Mouse (Mus musculus) stomach, postnatal 0 days (tissue): Measurements from ENCODE around the gene Hist2h4.

Experiments
- CTCF ChIP-seq: IDR thresholded peaks from 2 replicates; pipeline ENCODE4 v1.5.1; 2016; ENCODE audit warnings: antibody characterized with exemption, low read depth, mild to moderate bottlenecking, moderate library complexity
- EP300 ChIP-seq: optimal IDR thresholded peaks from 2 replicates; pipeline ENCODE3; 2016; ENCODE audit warnings: antibody characterized with exemption

- TF ChIP-seq EP300 (no peak), CTCF (no peak)
Observed at GRCm38 (mm10) chr3:96309441-96309840, 46.3 kb upstream of the Hist2h4 start.
